Mouse (Mus musculus): ENCODE measurements around the gene Appl1. TPM values are rescaled to one million over a fixed set of nuclear protein-coding genes. Genes with fewer than 3 reads are reported as not detected.
A peak's percentile ranks its signal among the peaks of the same experiment; 100 is the strongest.

Gene Appl1
- 58.7 and 58.9 TPM in 2 replicates for polyA plus RNA-seq (2015; fragmentation: Nextera tagmentation; extraction: Ambion mirVana)

DNA sequence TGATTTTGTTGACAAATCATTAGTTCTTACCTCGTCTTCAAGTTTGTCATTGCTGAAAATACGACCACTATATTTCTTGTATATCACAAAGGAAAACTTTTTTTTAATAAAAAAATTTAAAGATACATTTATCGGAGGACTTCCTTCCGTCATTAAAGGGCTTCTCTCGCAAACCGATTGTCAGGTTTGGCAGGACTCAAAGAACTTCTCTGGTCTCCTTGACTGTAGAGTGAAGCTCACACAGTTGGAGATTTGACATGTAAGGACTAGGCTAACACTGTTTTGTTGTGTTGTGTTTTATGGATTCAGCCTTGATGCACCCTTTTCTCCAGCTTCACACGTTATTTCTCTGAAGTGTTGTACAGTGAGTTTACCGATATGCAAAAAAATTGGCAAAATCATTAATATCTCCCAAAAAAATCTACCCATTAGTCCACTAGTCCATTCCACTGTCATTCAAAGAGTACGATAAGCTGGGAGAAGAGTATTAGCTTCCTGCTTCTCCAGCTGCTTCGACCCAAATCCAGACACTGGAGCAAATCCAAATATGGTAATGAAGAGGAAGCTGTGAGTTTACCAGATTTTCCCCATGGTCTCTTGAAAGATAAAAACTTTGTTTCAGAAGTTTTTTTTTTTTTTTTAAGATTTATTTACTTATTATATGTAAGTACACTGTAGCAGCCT, at the start of gene Appl1:
TSS of gene Appl1 (minus strand) at position 127 of the 684 bp plus-strand sequence.
- WGBS, result 45% methylated on average over 10 of the region's 10 CpGs
- peak within 1 kb of the TSS; percentile 61 for H3K4me2 ChIP-seq
- peak within 1 kb of the TSS; percentile 89 for H3K4me3 ChIP-seq (replicated peaks)
- no peak for ATAC-seq (ENCODE audit: low FRiP score)
- peaks cover 18% of the 10 kb centered on the region for H3K4me1 ChIP-seq
- peak within 1 kb of the TSS; percentile 94 for H3K9ac ChIP-seq (replicated peaks)
- no peaks in the 10 kb centered on the region for H3K9me3 ChIP-seq (replicated peaks)
- H3K36me3 ChIP-seq, result no peaks in the 10 kb centered on the region
- H3K27ac ChIP-seq (replicated peaks), result peak within 1 kb of the TSS; percentile 95
- no peaks in the 10 kb centered on the region for H3K27me3 ChIP-seq (replicated peaks)

- Histone ChIP-seq H3K27me3 (replicated peaks) (no peaks in the 10 kb centered on the region), H3K4me3 (replicated peaks) (no peak overlapping the region), H3K4me2 (no peak overlapping the region), H3K27ac (replicated peaks) (no peak overlapping the region), H3K36me3 (no peaks in the 10 kb centered on the region), H3K9me3 (replicated peaks) (no peaks in the 10 kb centered on the region), H3K4me1 (no peaks in the 10 kb centered on the region), H3K9ac (replicated peaks) (no peak overlapping the region)
- no peak for ATAC-seq (ENCODE audit: low FRiP score)
- 82% methylated on average over 14 of the region's 14 CpGs for WGBS
Observed at GRCm38 (mm10) chr14:27019850-27020249, 48.8 kb upstream of the Appl1 start.

GRCm38 (mm10) chr14:27017936-27018335, 46.9 kb upstream of the Appl1 start:
- Histone ChIP-seq H3K27me3 (replicated peaks) (no peaks in the 10 kb centered on the region), H3K4me1 (no peaks in the 10 kb centered on the region), H3K4me2 (no peak overlapping the region), H3K4me3 (replicated peaks) (no peak overlapping the region), H3K9ac (replicated peaks) (no peak overlapping the region), H3K9me3 (replicated peaks) (no peaks in the 10 kb centered on the region), H3K36me3 (no peaks in the 10 kb centered on the region), H3K27ac (replicated peaks) (no peak overlapping the region)
- no peak for ATAC-seq (ENCODE audit: low FRiP score)
- WGBS, result 90% methylated on average over 2 of the region's 2 CpGs

- no peak for ATAC-seq (ENCODE audit: low FRiP score)
- Histone ChIP-seq H3K4me2 (no peak overlapping the region), H3K9ac (replicated peaks) (no peak overlapping the region), H3K4me3 (replicated peaks) (no peak overlapping the region), H3K36me3 (no peaks in the 10 kb centered on the region), H3K9me3 (replicated peaks) (no peaks in the 10 kb centered on the region), H3K27me3 (replicated peaks) (no peaks in the 10 kb centered on the region), H3K27ac (replicated peaks) (no peak overlapping the region), H3K4me1 (no peaks in the 10 kb centered on the region)
- 86% methylated on average over 4 of the region's 4 CpGs for WGBS
Observed at GRCm38 (mm10) chr14:27013658-27014057, 42.6 kb upstream of the Appl1 start.

DNA sequence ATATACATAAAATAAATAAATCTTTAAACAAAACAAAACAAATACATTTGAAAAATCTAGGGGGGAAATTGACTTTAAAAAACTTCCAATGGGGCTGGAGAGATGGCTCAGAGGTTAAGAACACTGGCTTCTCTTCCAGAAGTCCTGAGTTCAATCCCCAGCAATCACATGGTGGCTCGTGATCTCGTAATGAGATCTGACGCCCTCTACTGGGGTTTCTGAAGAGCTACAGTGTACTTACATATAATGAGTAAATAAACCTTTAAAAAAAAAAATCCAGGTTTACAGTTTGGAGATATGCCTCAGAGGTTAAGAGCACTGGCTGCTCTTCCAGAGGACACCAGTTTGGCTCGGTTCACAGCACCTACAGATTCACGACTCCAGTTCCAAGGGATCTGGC, 40.5 kb upstream of the Appl1 start:
- no peaks in the 10 kb centered on the region for H3K27me3 ChIP-seq (replicated peaks)
- 86% methylated on average over 5 of the region's 5 CpGs for WGBS
- no peak overlapping the region for H3K9ac ChIP-seq (replicated peaks)
- no peak overlapping the region for H3K4me2 ChIP-seq
- H3K36me3 ChIP-seq, result no peaks in the 10 kb centered on the region
- no peak overlapping the region for H3K27ac ChIP-seq (replicated peaks)
- ATAC-seq (ENCODE audit: low FRiP score), result no peak
- no peaks in the 10 kb centered on the region for H3K9me3 ChIP-seq (replicated peaks)
- H3K4me3 ChIP-seq (replicated peaks), result no peak overlapping the region
- H3K4me1 ChIP-seq, result no peaks in the 10 kb centered on the region

DNA sequence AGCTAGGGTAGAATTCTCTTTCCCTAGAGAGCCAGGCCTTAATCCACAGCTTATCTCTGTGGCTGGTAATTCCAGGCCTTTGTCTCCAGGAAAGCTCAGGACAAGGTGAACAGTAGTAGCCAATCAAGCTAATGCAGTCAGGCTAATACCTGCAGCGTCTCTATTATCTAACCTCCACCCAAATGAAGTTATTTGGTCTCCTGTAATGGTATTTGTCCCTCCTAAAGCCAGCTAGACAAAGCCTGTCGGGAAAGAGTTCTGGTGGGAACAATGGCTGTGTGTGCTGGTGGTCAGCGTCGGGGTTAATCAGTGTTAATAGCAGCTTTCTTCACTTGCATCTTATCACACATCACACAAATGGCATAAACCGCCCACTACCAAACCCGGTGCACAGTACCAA, 34.9 kb upstream of the Appl1 start:
- no peaks in the 10 kb centered on the region for H3K4me1 ChIP-seq

GRCm38 (mm10) chr14:27004906-27005305, 33.9 kb upstream of the Appl1 start:
- peaks cover 5% of the 10 kb centered on the region for H3K4me1 ChIP-seq
- H3K36me3 ChIP-seq, result no peaks in the 10 kb centered on the region
- 78% methylated on average over 7 of the region's 7 CpGs for WGBS
- H3K9ac ChIP-seq (replicated peaks), result no peak overlapping the region
- no peak for ATAC-seq (ENCODE audit: low FRiP score)
- no peaks in the 10 kb centered on the region for H3K9me3 ChIP-seq (replicated peaks)
- H3K4me3 ChIP-seq (replicated peaks), result no peak overlapping the region
- H3K27me3 ChIP-seq (replicated peaks), result peaks cover 2% of the 10 kb centered on the region; the same call in 1 of the 2 replicates
- H3K27ac ChIP-seq (replicated peaks), result no peak overlapping the region
- no peak overlapping the region for H3K4me2 ChIP-seq

More for the DNA sequence above, 34.9 kb upstream of the Appl1 start:
- Histone ChIP-seq H3K27ac (replicated peaks) (no peak overlapping the region), H3K4me3 (replicated peaks) (no peak overlapping the region), H3K9ac (replicated peaks) (no peak overlapping the region), H3K4me2 (no peak overlapping the region), H3K27me3 (replicated peaks) (0 out of 2 replicates have a peak, but pooled peaks cover 2% of the 10 kb centered on the region), H3K36me3 (no peaks in the 10 kb centered on the region), H3K9me3 (replicated peaks) (no peaks in the 10 kb centered on the region)
- ATAC-seq (ENCODE audit: low FRiP score), result no peak
- 35% methylated on average over 6 of the region's 6 CpGs for whole genome bisulfite sequencing

- H3K27ac ChIP-seq (replicated peaks), result no peak overlapping the region
- WGBS, result 2% methylated on average over 11 of the region's 11 CpGs
- ATAC-seq (ENCODE audit: low FRiP score), result no peak
- H3K9ac ChIP-seq (replicated peaks), result no peak overlapping the region
- H3K4me3 ChIP-seq (replicated peaks), result no peak overlapping the region
- H3K4me2 ChIP-seq, result peak overlapping the region; percentile 11
- no peaks in the 10 kb centered on the region for H3K36me3 ChIP-seq
- H3K27me3 ChIP-seq (replicated peaks), result peaks cover 2% of the 10 kb centered on the region; the same call in 1 of the 2 replicates
- peaks cover 5% of the 10 kb centered on the region for H3K4me1 ChIP-seq
- no peaks in the 10 kb centered on the region for H3K9me3 ChIP-seq (replicated peaks)
Observed at GRCm38 (mm10) chr14:27000386-27000785, 29.4 kb upstream of the Appl1 start.

GRCm38 (mm10) chr14:26996257-26996656, 25.2 kb upstream of the Appl1 start:
- peaks cover 1% of the 10 kb centered on the region; the same call in 1 of the 2 replicates for H3K27me3 ChIP-seq (replicated peaks)
- H3K4me2 ChIP-seq, result no peak overlapping the region
- peaks cover 13% of the 10 kb centered on the region for H3K4me1 ChIP-seq
- ATAC-seq (ENCODE audit: low FRiP score), result no peak
- H3K4me3 ChIP-seq (replicated peaks), result no peak overlapping the region
- H3K9me3 ChIP-seq (replicated peaks), result no peaks in the 10 kb centered on the region
- no peaks in the 10 kb centered on the region for H3K36me3 ChIP-seq
- H3K27ac ChIP-seq (replicated peaks), result no peak overlapping the region
- H3K9ac ChIP-seq (replicated peaks), result no peak overlapping the region

- 9% methylated on average over 16 of the region's 16 CpGs for WGBS
- H3K9me3 ChIP-seq (replicated peaks), result no peaks in the 10 kb centered on the region
- ATAC-seq (ENCODE audit: low FRiP score), result no peak
- no peak within 1 kb of the TSS for H3K27ac ChIP-seq (replicated peaks)
- peak within 1 kb of the TSS; percentile 32; the same call in 1 of the 2 replicates for H3K9ac ChIP-seq (replicated peaks)
- H3K4me2 ChIP-seq, result peak within 1 kb of the TSS; percentile 60
- H3K36me3 ChIP-seq, result no peaks in the 10 kb centered on the region
- peak within 1 kb of the TSS; percentile 34 for H3K4me3 ChIP-seq (replicated peaks)
- H3K4me1 ChIP-seq, result peaks cover 9% of the 10 kb centered on the region
- no peaks in the 10 kb centered on the region for H3K27me3 ChIP-seq (replicated peaks)
Observed at GRCm38 (mm10) chr14:26994211-26994741, 23.2 kb upstream of the Appl1 start, which contains the start of gene Hesx1. Gene Hesx1, plus strand, starts transcription at chr14:26994416.

DNA sequence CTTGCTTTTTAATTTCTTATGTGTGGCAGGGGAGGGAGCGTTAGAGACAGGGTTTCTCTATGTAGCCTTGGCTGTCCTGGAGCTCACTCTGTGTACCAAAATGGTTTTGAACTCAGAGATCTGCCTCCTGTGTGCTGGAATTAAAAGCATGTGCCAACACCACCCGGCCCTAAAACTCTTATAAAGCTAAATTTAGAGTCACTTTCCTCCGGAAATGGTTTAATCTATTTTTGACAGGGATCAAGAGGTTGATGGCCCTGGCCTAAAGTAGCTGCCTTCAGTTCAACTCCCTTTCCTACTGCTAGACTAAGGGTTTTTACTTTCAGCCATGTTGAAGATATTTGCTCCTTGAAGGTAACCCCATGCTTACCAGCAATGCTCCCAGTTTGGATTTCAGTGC, 22.4 kb upstream of the Appl1 start:
- no peak overlapping the region for H3K9ac ChIP-seq (replicated peaks)
- no peak overlapping the region for H3K4me3 ChIP-seq (replicated peaks)
- ATAC-seq (ENCODE audit: low FRiP score), result no peak
- 84% methylated on average over 3 of the region's 3 CpGs for WGBS
- no peaks in the 10 kb centered on the region for H3K36me3 ChIP-seq
- no peaks in the 10 kb centered on the region for H3K27me3 ChIP-seq (replicated peaks)
- no peak overlapping the region for H3K4me2 ChIP-seq
- peaks cover 9% of the 10 kb centered on the region for H3K4me1 ChIP-seq
- no peaks in the 10 kb centered on the region for H3K9me3 ChIP-seq (replicated peaks)
- no peak overlapping the region for H3K27ac ChIP-seq (replicated peaks)

GRCm38 (mm10) chr14:26991622-26992021, 20.6 kb upstream of the Appl1 start:
- WGBS, result 43% methylated on average over 18 of the region's 18 CpGs
- no peaks in the 10 kb centered on the region for H3K27me3 ChIP-seq (replicated peaks)
- no peak overlapping the region for H3K9ac ChIP-seq (replicated peaks)

More at GRCm38 (mm10) chr14:26991622-26992021, 20.6 kb upstream of the Appl1 start:
- H3K4me1 ChIP-seq, result peaks cover 9% of the 10 kb centered on the region
- H3K9me3 ChIP-seq (replicated peaks), result no peaks in the 10 kb centered on the region
- no peak overlapping the region for H3K4me3 ChIP-seq (replicated peaks)
- H3K4me2 ChIP-seq, result no peak overlapping the region
- no peaks in the 10 kb centered on the region for H3K36me3 ChIP-seq
- H3K27ac ChIP-seq (replicated peaks), result no peak overlapping the region
- ATAC-seq (ENCODE audit: low FRiP score), result no peak
